Mouse (Mus musculus) cerebellum, adult 2 months (tissue): ENCODE data around the gene Egln1.

Source experiments
- CTCF ChIP-seq: fragments of 200-500 bp; IDR thresholded peaks from 2 replicates; pipeline ENCODE4 v1.5.1; 2011; ENCODE audit warnings: low read depth, mild to moderate bottlenecking, control low read depth, low read length, moderate library complexity, borderline replicate concordance; ENCODE audit not compliant: insufficient read depth
- POLR2A ChIP-seq: fragments of 200-500 bp; IDR thresholded peaks from 2 replicates; pipeline ENCODE4 v1.6.1; 2011; ENCODE audit warnings: low read length, control low read depth, borderline replicate concordance; ENCODE audit not compliant: insufficient read depth

GRCm38 (mm10) chr8:124896010-124896631 is 53.0 kb downstream of the Egln1 start:
- TF ChIP-seq POLR2A: no peak
- TF ChIP-seq CTCF: no peak
